Mouse (Mus musculus) heart, embryonic 16.5 days (tissue): ENCODE results near the gene Atp8b4. TPM values are rescaled to one million over a fixed set of nuclear protein-coding genes. Genes with fewer than 3 reads are reported as not detected.

Experiments
- ATAC-seq: fragments of 200-750 bp; cut with Nextera tagmentation; replicated peaks from 2 replicates; pipeline ENCODE4 v1.8.0; 2017; ENCODE audit warnings: moderate number of reproducible peaks; ENCODE audit not compliant: insufficient read depth, low FRiP score; ENCODE audit errors: extremely low read depth
- H3K27ac ChIP-seq: fragments of 300-500 bp; sonication (generic); 2 replicates; pipeline ENCODE4 v1.5.1; 2014; ENCODE audit warnings: mild to moderate bottlenecking, low read length, control low read depth, moderate library complexity
- H3K27me3 ChIP-seq: fragments of 300-500 bp; sonication (generic); 2 replicates; pipeline ENCODE4 v1.6.1; 2014; ENCODE audit warnings: low read length, mixed read lengths; ENCODE audit not compliant: control insufficient read depth, insufficient read depth
- H3K36me3 ChIP-seq: fragments of 300-500 bp; sonication (generic); 2 replicates; pipeline ENCODE4 v1.6.1; 2014; ENCODE audit not compliant: control insufficient read depth, insufficient read depth
- H3K4me1 ChIP-seq: fragments of 300-500 bp; sonication (generic); 2 replicates; pipeline ENCODE4 v1.6.1; 2014; ENCODE audit warnings: low read length, mixed read lengths; ENCODE audit not compliant: control insufficient read depth, insufficient read depth
- H3K4me2 ChIP-seq: fragments of 300-500 bp; sonication (generic); 2 replicates; pipeline ENCODE4 v1.6.1; 2014; ENCODE audit warnings: low read depth, mild to moderate bottlenecking, control low read depth, low read length
- H3K4me3 ChIP-seq: fragments of 300-500 bp; sonication (generic); 2 replicates; pipeline ENCODE4 v1.5.1; 2014; ENCODE audit warnings: mild to moderate bottlenecking, control low read depth, low read length
- H3K9ac ChIP-seq: fragments of 300-500 bp; sonication (generic); 2 replicates; pipeline ENCODE4 v1.6.1; 2014; ENCODE audit warnings: low read length, control low read depth
- H3K9me3 ChIP-seq: fragments of 300-500 bp; sonication (generic); replicated peaks from 2 replicates; pipeline ENCODE4 v1.6.1; 2016; ENCODE audit warnings: low read length; ENCODE audit not compliant: control insufficient read depth
- WGBS: fragments of 180-500 bp; shearing (Covaris S2); extraction: QIAGEN DNeasy Blood & Tissue Kit; methylation state at CpG from one replicate; pipeline ENCODE4 v1.1.7; 2014; 5-methylcytosine and 5-hydroxymethylcytosine counted together
- polyA plus RNA-seq: library from polyadenylated mRNA; unstranded; fragments of >200 nt; fragmentation: Nextera tagmentation; extraction: Ambion mirVana; gene quantifications from 2 replicates; pipeline ENCODE4 v1.2.1, GENCODE M21; 2015

Atp8b4 gene
- polyA plus RNA-seq, 1 experiment from 2014 or later: 2.0 TPM

- Histone ChIP-seq H3K4me1 (no peaks in the 10 kb centered on the region), H3K27ac (no peak overlapping the region), H3K4me2 (no peak overlapping the region), H3K9ac (no peak overlapping the region), H3K9me3 (no peaks in the 10 kb centered on the region), H3K36me3 (no peaks in the 10 kb centered on the region), H3K4me3 (no peak overlapping the region), H3K27me3 (no peaks in the 10 kb centered on the region)
- no peak for ATAC-seq
- WGBS: 85% methylated on average over 2 of the region's 2 CpGs
Measured at GRCm38 (mm10) chr2:126355259-126355658, 145.2 kb downstream of the Atp8b4 start.

DNA sequence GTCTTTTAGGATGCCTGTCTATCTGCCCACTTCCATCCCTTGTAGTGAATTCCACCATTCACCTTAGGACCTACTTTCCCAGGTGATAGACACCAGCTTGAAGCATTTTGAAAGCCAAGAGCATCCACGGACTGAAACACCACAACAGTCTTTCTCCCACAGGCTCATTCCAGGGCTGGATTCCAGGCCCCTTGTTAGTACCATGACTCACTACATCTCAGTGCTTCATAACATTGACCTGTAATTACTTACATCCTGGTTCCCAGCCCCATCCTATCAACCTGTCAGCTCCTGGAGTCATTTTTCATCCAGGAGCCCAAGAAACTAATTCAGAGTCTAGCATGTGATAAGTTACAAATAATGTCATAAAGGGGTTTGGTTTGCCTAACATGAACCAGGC lies 148.7 kb downstream of the Atp8b4 start:
- H3K4me1 ChIP-seq: no peaks in the 10 kb centered on the region
- no peak overlapping the region for H3K4me3 ChIP-seq
- no peaks in the 10 kb centered on the region for H3K27me3 ChIP-seq
- no peak overlapping the region for H3K4me2 ChIP-seq
- no peaks in the 10 kb centered on the region for H3K9me3 ChIP-seq
- no peak overlapping the region for H3K9ac ChIP-seq
- 69% methylated on average over 1 of the region's 1 CpGs for WGBS
- no peaks in the 10 kb centered on the region for H3K36me3 ChIP-seq
- no peak for ATAC-seq
- no peak overlapping the region for H3K27ac ChIP-seq

DNA sequence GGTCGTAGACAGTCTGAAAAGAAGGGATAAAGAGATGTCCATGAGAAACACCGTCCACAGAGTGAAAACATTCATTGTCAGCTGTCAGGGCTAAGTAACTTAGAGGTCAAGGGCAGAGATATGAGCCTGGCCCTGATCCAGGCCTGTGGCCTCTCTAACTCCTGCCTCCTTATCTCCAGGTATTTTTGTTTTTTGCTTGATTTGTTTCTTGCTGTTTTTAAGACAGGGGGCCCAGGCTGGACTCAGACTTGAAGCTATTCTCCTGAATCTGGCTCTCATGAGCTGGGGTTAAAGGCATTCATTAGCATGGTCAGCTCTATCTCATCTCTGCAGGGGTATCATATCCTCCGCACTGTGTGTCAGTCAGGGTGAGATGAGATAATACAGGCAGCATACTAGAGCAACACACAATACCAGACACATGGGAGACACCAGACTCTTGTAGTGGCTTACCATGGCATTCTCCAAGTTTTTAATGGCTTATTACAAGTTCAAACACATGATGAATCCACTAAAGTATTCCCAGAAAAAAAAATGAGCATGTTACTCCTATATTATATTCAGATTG lies 157.4 kb downstream of the Atp8b4 start:
- no peaks in the 10 kb centered on the region for H3K27me3 ChIP-seq
- no peak overlapping the region for H3K4me2 ChIP-seq
- H3K4me1 ChIP-seq: peaks cover 7% of the 10 kb centered on the region
- no peak for ATAC-seq
- H3K4me3 ChIP-seq: no peak overlapping the region
- 29% methylated on average over 3 of the region's 3 CpGs for WGBS
- no peak overlapping the region for H3K27ac ChIP-seq
- no peak overlapping the region for H3K9ac ChIP-seq
- H3K36me3 ChIP-seq: no peaks in the 10 kb centered on the region
- H3K9me3 ChIP-seq: no peaks in the 10 kb centered on the region

DNA sequence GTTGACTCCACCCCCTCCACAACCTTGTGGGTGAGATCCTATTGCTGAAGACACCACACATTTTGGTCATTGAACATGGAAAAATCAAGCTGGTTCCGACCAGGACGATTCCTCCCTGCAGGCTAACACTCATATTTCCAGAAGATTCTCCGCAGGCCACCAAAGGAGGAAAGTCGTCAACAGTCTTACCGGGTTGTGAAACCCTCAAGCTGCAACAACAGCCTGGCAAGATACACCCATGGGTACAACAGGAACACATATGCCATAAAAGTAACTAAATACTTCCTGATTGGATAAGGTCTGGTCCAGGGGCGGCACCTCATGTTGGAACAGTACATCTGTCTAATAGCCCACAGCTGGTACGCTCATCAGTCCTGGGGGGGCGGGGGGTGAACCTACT lies 159.0 kb downstream of the Atp8b4 start:
- H3K9ac ChIP-seq: no peak overlapping the region
- no peaks in the 10 kb centered on the region for H3K36me3 ChIP-seq
- ATAC-seq: no peak
- no peak overlapping the region for H3K4me3 ChIP-seq
- H3K4me2 ChIP-seq: no peak overlapping the region
- H3K9me3 ChIP-seq: no peaks in the 10 kb centered on the region
- H3K27me3 ChIP-seq: no peaks in the 10 kb centered on the region
- no peak overlapping the region for H3K27ac ChIP-seq
- peaks cover 7% of the 10 kb centered on the region for H3K4me1 ChIP-seq
- whole genome bisulfite sequencing: 86% methylated on average over 8 of the region's 8 CpGs

GRCm38 (mm10) chr2:126340201-126340600 lies 160.3 kb downstream of the Atp8b4 start:
- WGBS: 89% methylated on average over 7 of the region's 7 CpGs
- H3K4me1 ChIP-seq: peaks cover 7% of the 10 kb centered on the region
- ATAC-seq: no peak

DNA sequence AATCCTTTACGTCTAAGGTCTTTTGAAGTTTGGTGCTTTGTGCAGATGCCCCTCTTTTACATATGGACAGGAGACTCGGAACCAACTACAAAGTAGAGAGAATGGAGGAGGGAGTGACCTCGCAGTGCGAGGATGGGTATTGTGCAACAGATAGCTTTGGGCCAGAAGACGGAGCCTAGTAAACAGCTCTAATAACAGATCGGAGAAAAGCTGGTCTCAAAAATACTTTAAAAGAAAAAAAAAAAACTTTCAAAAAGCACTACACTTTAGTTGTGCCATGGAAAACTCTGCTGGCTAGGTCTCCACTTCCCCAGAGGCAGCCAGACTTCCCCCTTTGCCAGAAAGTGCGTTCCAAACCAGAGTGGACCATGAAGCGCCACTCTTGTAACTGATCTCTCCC lies 161.0 kb downstream of the Atp8b4 start:
- no peak overlapping the region for H3K27ac ChIP-seq
- 84% methylated on average over 8 of the region's 8 CpGs for WGBS
- H3K4me3 ChIP-seq: no peak overlapping the region
- ATAC-seq: no peak
- H3K27me3 ChIP-seq: no peaks in the 10 kb centered on the region
- no peaks in the 10 kb centered on the region for H3K9me3 ChIP-seq
- no peak overlapping the region for H3K4me2 ChIP-seq
- H3K36me3 ChIP-seq: no peaks in the 10 kb centered on the region
- H3K4me1 ChIP-seq: peaks cover 7% of the 10 kb centered on the region
- no peak overlapping the region for H3K9ac ChIP-seq

More at GRCm38 (mm10) chr2:126340201-126340600, 160.3 kb downstream of the Atp8b4 start:
- H3K27me3 ChIP-seq: no peaks in the 10 kb centered on the region
- H3K9ac ChIP-seq: no peak overlapping the region
- no peak overlapping the region for H3K4me2 ChIP-seq
- no peaks in the 10 kb centered on the region for H3K36me3 ChIP-seq
- no peaks in the 10 kb centered on the region for H3K9me3 ChIP-seq
- H3K4me3 ChIP-seq: no peak overlapping the region
- no peak overlapping the region for H3K27ac ChIP-seq

- Histone ChIP-seq H3K27ac (no peak overlapping the region), H3K27me3 (no peaks in the 10 kb centered on the region), H3K9ac (no peak overlapping the region), H3K4me3 (no peak overlapping the region), H3K36me3 (no peaks in the 10 kb centered on the region), H3K4me2 (no peak overlapping the region), H3K9me3 (no peaks in the 10 kb centered on the region), H3K4me1 (no peaks in the 10 kb centered on the region)
- WGBS: 85% methylated on average over 5 of the region's 5 CpGs
- ATAC-seq: no peak
Measured at GRCm38 (mm10) chr2:126337143-126337542, 163.3 kb downstream of the Atp8b4 start.

- WGBS: 83% methylated on average over 3 of the region's 3 CpGs
- no peaks in the 10 kb centered on the region for H3K9me3 ChIP-seq
- H3K36me3 ChIP-seq: no peaks in the 10 kb centered on the region
- H3K9ac ChIP-seq: no peak overlapping the region
- H3K27ac ChIP-seq: no peak overlapping the region
- no peaks in the 10 kb centered on the region for H3K4me1 ChIP-seq
- no peak for ATAC-seq
- no peaks in the 10 kb centered on the region for H3K27me3 ChIP-seq
- no peak overlapping the region for H3K4me2 ChIP-seq
- H3K4me3 ChIP-seq: no peak overlapping the region
Measured at GRCm38 (mm10) chr2:126331794-126332193, 168.7 kb downstream of the Atp8b4 start.

GRCm38 (mm10) chr2:126323206-126323605 lies 177.3 kb downstream of the Atp8b4 start:
- H3K4me2 ChIP-seq: no peak overlapping the region
- 82% methylated on average over 7 of the region's 7 CpGs for WGBS
- no peaks in the 10 kb centered on the region for H3K4me1 ChIP-seq
- H3K4me3 ChIP-seq: no peak overlapping the region
- H3K36me3 ChIP-seq: no peaks in the 10 kb centered on the region
- no peak for ATAC-seq
- H3K27ac ChIP-seq: no peak overlapping the region
- H3K9ac ChIP-seq: no peak overlapping the region
- H3K27me3 ChIP-seq: no peaks in the 10 kb centered on the region
- no peaks in the 10 kb centered on the region for H3K9me3 ChIP-seq
